Mouse (Mus musculus) MEL (cell line): ENCODE results near the gene Kcne4. TPM values are rescaled to one million over a fixed set of nuclear protein-coding genes. Genes with fewer than 3 reads are reported as not detected.

Experiments
- DNase-seq: peaks from one replicate; pipeline ENCODE4 v3.0.0; 2011; ENCODE audit warnings: low read depth, low spot score
- H3K27ac ChIP-seq: 2 replicates; pipeline ENCODE4 v1.5.1; 2012; ENCODE audit warnings: low read depth, mild to moderate bottlenecking, control low read depth, low read length, moderate library complexity; ENCODE audit not compliant: control insufficient read depth
- H3K27me3 ChIP-seq, 2 experiments: fragments of 150-350 bp in 1 of 2; sonication (generic) in 1 of 2; 2 replicates each; pipeline ENCODE4 v1.6.1; 2012; ENCODE audit warnings: low read length in 2 of 2, mild to moderate bottlenecking in 2 of 2, improper control_type of control experiment in 1 of 2, moderate library complexity in 1 of 2; ENCODE audit not compliant: insufficient read depth in 2 of 2, control insufficient read depth in 1 of 2
- H3K36me3 ChIP-seq, 2 experiments: 2 replicates each; pipeline ENCODE4 v1.6.1; 2012 to 2014; ENCODE audit warnings: low read length in 2 of 2, improper control_type of control experiment in 1 of 2, inconsistent platforms in 1 of 2, mild to moderate bottlenecking in 1 of 2; ENCODE audit not compliant: insufficient read depth in 2 of 2, control insufficient read depth in 1 of 2
- H3K4me1 ChIP-seq, 2 experiments: fragments of 150-350 bp in 1 of 2; sonication (generic) in 1 of 2; 2 replicates each; pipeline ENCODE4 v1.6.1; 2012; ENCODE audit warnings: low read length in 2 of 2, improper control_type of control experiment in 1 of 2, mild to moderate bottlenecking in 1 of 2; ENCODE audit not compliant: insufficient read depth in 2 of 2, control insufficient read depth in 1 of 2
- H3K4me3 ChIP-seq, 2 experiments: fragments of 150-350 bp in 1 of 2; sonication (generic) in 1 of 2; 2 replicates each; pipeline ENCODE4 v1.5.1; 2012; ENCODE audit warnings: low read depth in 2 of 2, low read length in 2 of 2, mild to moderate bottlenecking in 2 of 2, moderate library complexity in 2 of 2, control low read depth in 1 of 2, improper control_type of control experiment in 1 of 2; ENCODE audit not compliant: control insufficient read depth in 1 of 2, insufficient read depth in 1 of 2
- H3K79me2 ChIP-seq: 2 replicates; pipeline ENCODE4 v1.6.1; 2012; ENCODE audit warnings: mild to moderate bottlenecking, low read length, moderate library complexity; ENCODE audit not compliant: control insufficient read depth, poor library complexity, insufficient read depth
- H3K9ac ChIP-seq: 2 replicates; pipeline ENCODE4 v1.6.1; 2012; ENCODE audit warnings: low read depth, mild to moderate bottlenecking, control low read depth, low read length, moderate library complexity; ENCODE audit not compliant: control insufficient read depth, poor library complexity, severe bottlenecking
- H3K9me3 ChIP-seq: fragments of 150-350 bp; sonication (generic); replicated peaks from 2 replicates; pipeline ENCODE4 v1.6.1; 2012; ENCODE audit warnings: mild to moderate bottlenecking, low read length, improper control_type of control experiment, moderate library complexity; ENCODE audit not compliant: insufficient read depth
- CHD2 ChIP-seq: IDR thresholded peaks from 2 replicates; pipeline ENCODE4 v1.6.1; 2011; ENCODE audit warnings: low read length, improper control_type of control experiment
- E2F4 ChIP-seq: IDR thresholded peaks from 2 replicates; pipeline ENCODE4 v1.6.1; 2011; ENCODE audit warnings: low read depth, low read length, improper control_type of control experiment, borderline replicate concordance
- ELF1 ChIP-seq: IDR thresholded peaks from 2 replicates; pipeline ENCODE4 v1.6.1; 2014; ENCODE audit warnings: low read depth, mild to moderate bottlenecking, inconsistent platforms, low read length, improper control_type of control experiment, moderate library complexity
- EP300 ChIP-seq, 2 experiments: IDR thresholded peaks; 2 replicates each; pipeline ENCODE4 v1.6.1; 2011; ENCODE audit warnings: improper control_type of control experiment in 2 of 2, low read length in 2 of 2, low read depth in 1 of 2, mild to moderate bottlenecking in 1 of 2
- ETS1 ChIP-seq: IDR thresholded peaks from 2 replicates; pipeline ENCODE4 v1.6.1; 2012; ENCODE audit warnings: low read depth, mild to moderate bottlenecking, inconsistent platforms, low read length, improper control_type of control experiment, moderate library complexity
- HCFC1 ChIP-seq: IDR thresholded peaks from 2 replicates; pipeline ENCODE4 v1.6.1; 2012; ENCODE audit warnings: low read depth, mild to moderate bottlenecking, inconsistent platforms, low read length, improper control_type of control experiment, moderate library complexity
- KAT2A ChIP-seq: conservative IDR thresholded peaks from 2 replicates; pipeline ENCODE4 v1.6.1; 2012; ENCODE audit warnings: low read depth, low read length, improper control_type of control experiment, inconsistent platforms
- MAX ChIP-seq: IDR thresholded peaks from 2 replicates; pipeline ENCODE4 v1.6.1; 2011; ENCODE audit warnings: low read length, improper control_type of control experiment
- MAZ ChIP-seq: IDR thresholded peaks from 2 replicates; pipeline ENCODE4 v1.6.1; 2012; ENCODE audit warnings: low read depth, mild to moderate bottlenecking, inconsistent platforms, low read length, improper control_type of control experiment
- MEF2A ChIP-seq: IDR thresholded peaks from 2 replicates; pipeline ENCODE4 v1.6.1; 2014; ENCODE audit warnings: low read depth, mild to moderate bottlenecking, inconsistent platforms, low read length, improper control_type of control experiment; ENCODE audit not compliant: poor library complexity, insufficient replicate concordance, severe bottlenecking; ENCODE audit errors: extremely low read depth
- MXI1 ChIP-seq: IDR thresholded peaks from 2 replicates; pipeline ENCODE4 v1.6.1; 2011; ENCODE audit warnings: mild to moderate bottlenecking, low read depth, low read length, improper control_type of control experiment
- MYB ChIP-seq: IDR thresholded peaks from 2 replicates; pipeline ENCODE4 v1.6.1; 2011; ENCODE audit warnings: mild to moderate bottlenecking, low read depth, low read length, improper control_type of control experiment
- MYC ChIP-seq: IDR thresholded peaks from 2 replicates; pipeline ENCODE4 v1.6.1; 2011; ENCODE audit warnings: low read depth, mild to moderate bottlenecking, low read length, improper control_type of control experiment, moderate library complexity
- NRF1 ChIP-seq: IDR thresholded peaks from 2 replicates; pipeline ENCODE4 v1.6.1; 2014; ENCODE audit warnings: low read depth, mild to moderate bottlenecking, inconsistent platforms, low read length, improper control_type of control experiment, moderate library complexity; ENCODE audit not compliant: poor library complexity, insufficient read depth, severe bottlenecking
- POLR2A ChIP-seq, 2 experiments: IDR thresholded peaks; 2 replicates each; pipeline ENCODE4 v1.6.1; 2011 to 2012; ENCODE audit warnings: low read length in 2 of 2, mild to moderate bottlenecking in 2 of 2, control low read depth in 1 of 2, improper control_type of control experiment in 1 of 2, low read depth in 1 of 2, moderate library complexity in 1 of 2; ENCODE audit not compliant: control insufficient read depth in 1 of 2, insufficient read depth in 1 of 2, poor library complexity in 1 of 2
- POLR2AphosphoS2 ChIP-seq: IDR thresholded peaks from 2 replicates; pipeline ENCODE4 v1.6.1; 2011; ENCODE audit warnings: low read length, improper control_type of control experiment
- POLR2AphosphoS5 ChIP-seq: IDR thresholded peaks from 2 replicates; pipeline ENCODE4 v1.6.1; 2012; ENCODE audit warnings: low read depth, borderline replicate concordance, mild to moderate bottlenecking, inconsistent platforms, low read length, moderate library complexity, mixed read lengths
- RAD21 ChIP-seq: IDR thresholded peaks from 2 replicates; pipeline ENCODE4 v1.6.1; 2011; ENCODE audit warnings: mild to moderate bottlenecking, low read depth, low read length, improper control_type of control experiment
- SIN3A ChIP-seq: IDR thresholded peaks from 2 replicates; pipeline ENCODE4 v1.6.1; 2012; ENCODE audit warnings: low read length, improper control_type of control experiment, inconsistent platforms
- SMC3 ChIP-seq: IDR thresholded peaks from 2 replicates; pipeline ENCODE4 v1.6.1; 2011; ENCODE audit warnings: low read depth, low read length, improper control_type of control experiment
- TAL1 ChIP-seq: IDR thresholded peaks from 2 replicates; pipeline ENCODE4 v1.6.1; 2012; ENCODE audit warnings: mild to moderate bottlenecking, inconsistent platforms, low read length, moderate library complexity, mixed read lengths
- ZC3H11A ChIP-seq: IDR thresholded peaks from 2 replicates; pipeline ENCODE4 v1.6.1; 2012; ENCODE audit warnings: low read depth, mild to moderate bottlenecking, inconsistent platforms, low read length, improper control_type of control experiment
- ZKSCAN1 ChIP-seq: IDR thresholded peaks from 2 replicates; pipeline ENCODE4 v1.6.1; 2012; ENCODE audit warnings: low read depth, mild to moderate bottlenecking, inconsistent platforms, low read length, improper control_type of control experiment, moderate library complexity
- polyA plus RNA-seq, 2 experiments: library from polyadenylated mRNA; stranded (reverse) in 1 of 2; unstranded in 1 of 2; fragments of >175 nt in 1 of 2; fragments of >200 nt in 1 of 2; gene quantifications; 2 replicates each; pipeline versions ENCODE4 v1.2.1 to v1.2.4; 2012; ENCODE audit warnings: low replicate concordance in 2 of 2, low read depth in 1 of 2; ENCODE audit not compliant: insufficient read length in 2 of 2, insufficient read depth in 1 of 2, missing spikeins in 1 of 2
- total RNA-seq: library from RNA; depleted of rRNA; stranded (reverse); fragments of 300-350 nt; gene quantifications from 2 replicates; pipeline ENCODE4 v1.2.3, GENCODE M21; 2012; rRNA removed

The Kcne4 gene
- total and polyA plus RNA-seq, 3 experiments, result not detected

GRCm38 (mm10) chr1:78865991-78866390, 49.4 kb downstream of the Kcne4 start:
- no peak overlapping the region for H3K4me3 ChIP-seq
- H3K4me1 ChIP-seq, result no peaks in the 10 kb centered on the region
- no peaks in the 10 kb centered on the region for H3K27me3 ChIP-seq
- H3K9ac ChIP-seq, result no peak overlapping the region
- no peaks in the 10 kb centered on the region for H3K79me2 ChIP-seq
- H3K9me3 ChIP-seq, result no peaks in the 10 kb centered on the region
- DNase-seq, result no peak
- TF ChIP-seq POLR2AphosphoS2 (no peak), KAT2A (no peak), POLR2A (IDR thresholded peaks at IDR 0.05; ENCODE audit: control insufficient read depth in 1 of 2, insufficient read depth in 1 of 2, low read depth in 1 of 2, low read length in 2 of 2, poor library complexity in 1 of 2) (no peak), ETS1 (no peak), TAL1 (no peak), MAZ (no peak), NRF1 (no peak), HCFC1 (no peak), ELF1 (no peak), EP300 (IDR thresholded peaks at IDR 0.05; ENCODE audit: low read depth in 1 of 2, low read length in 2 of 2) (no peak), POLR2AphosphoS5 (no peak)
- H3K36me3 ChIP-seq, result no peaks in the 10 kb centered on the region
- H3K27ac ChIP-seq, result no peak overlapping the region

GRCm38 (mm10) chr1:78866455-78866854, 49.9 kb downstream of the Kcne4 start:
- H3K4me3 ChIP-seq, result no peak overlapping the region
- DNase-seq, result no peak
- no peaks in the 10 kb centered on the region for H3K36me3 ChIP-seq
- H3K4me1 ChIP-seq, result no peaks in the 10 kb centered on the region
- H3K27me3 ChIP-seq, result no peaks in the 10 kb centered on the region
- no peaks in the 10 kb centered on the region for H3K79me2 ChIP-seq
- no peak overlapping the region for H3K9ac ChIP-seq
- no peak for TF ChIP-seq MEF2A
- no peak for TF ChIP-seq ZKSCAN1
- TF ChIP-seq E2F4, result no peak
- no peak for TF ChIP-seq MYC
- TF ChIP-seq MAX, result no peak
- TF ChIP-seq CHD2, result no peak
- TF ChIP-seq MYB, result no peak
- no peak for TF ChIP-seq RAD21
- no peak for TF ChIP-seq SMC3
- no peak for TF ChIP-seq ZC3H11A
- TF ChIP-seq POLR2AphosphoS2, result no peak
- no peak for TF ChIP-seq SIN3A
- TF ChIP-seq MAZ, result no peak
- no peak for TF ChIP-seq MXI1
- TF ChIP-seq EP300 (IDR thresholded peaks at IDR 0.05; ENCODE audit: low read depth in 1 of 2, low read length in 2 of 2), result no peak
- H3K27ac ChIP-seq, result no peak overlapping the region
- H3K9me3 ChIP-seq, result no peaks in the 10 kb centered on the region

Other genes with a start within 250 kb of the Kcne4 start
- 32.9 and 39.4 TPM in 2 replicates for gene Acsl3, start 158.9 kb upstream of the Kcne4 start, total RNA-seq
- gene Acsl3, start 158.9 kb upstream of the Kcne4 start, polyA plus RNA-seq, result 10 to 100 TPM in 1 of 2 experiments, not detected in 1; 38.9 TPM
- 9.5 and 9.6 TPM in 2 replicates for gene Utp14b, start 158.7 kb upstream of the Kcne4 start, total RNA-seq
- 1 to 10 TPM in 1 of 2 experiments, not detected in 1; 6.5 TPM for gene Utp14b, start 158.7 kb upstream of the Kcne4 start, polyA plus RNA-seq